Mouse (Mus musculus) cerebellum, adult 9-11 months (tissue): ENCODE results near the gene Olfr373.

Experiments
- DNase-seq: peaks from one replicate; pipeline ENCODE4 v3.0.0; 2022

The Olfr373 gene

GRCm38 (mm10) chr8:72134756-72135445 lies 51.9 kb downstream of the Olfr373 start, which contains the start of gene Tpm4:
TSS of gene Tpm4 (plus strand) at chr8:72134975.
- peak; percentile 70 for DNase-seq

GRCm38 (mm10) chr8:72135446-72136301 lies 52.7 kb downstream of the Olfr373 start:
- peak; percentile 50 for DNase-seq

GRCm38 (mm10) chr8:72136302-72136978 lies 53.5 kb downstream of the Olfr373 start:
- peak; percentile 18 for DNase-seq

- no peak for DNase-seq
Observed at GRCm38 (mm10) chr8:72137431-72137830, 54.5 kb downstream of the Olfr373 start.

- no peak for DNase-seq
Observed at GRCm38 (mm10) chr8:72138456-72138855, 55.5 kb downstream of the Olfr373 start.

GRCm38 (mm10) chr8:72143256-72143824 lies 60.4 kb downstream of the Olfr373 start:
- DNase-seq, result no peak

- DNase-seq, result no peak
Observed at GRCm38 (mm10) chr8:72144345-72144975, 61.5 kb downstream of the Olfr373 start.

GRCm38 (mm10) chr8:72145511-72145910 lies 62.5 kb downstream of the Olfr373 start:
- no peak for DNase-seq

- DNase-seq, result no peak
Observed at GRCm38 (mm10) chr8:72146056-72146455, 63.1 kb downstream of the Olfr373 start.

- DNase-seq, result no peak
Observed at GRCm38 (mm10) chr8:72146556-72146955, 63.6 kb downstream of the Olfr373 start.

GRCm38 (mm10) chr8:72147266-72147665 lies 64.3 kb downstream of the Olfr373 start:
- DNase-seq, result no peak

GRCm38 (mm10) chr8:72149056-72149455 lies 66.1 kb downstream of the Olfr373 start:
- DNase-seq, result no peak

GRCm38 (mm10) chr8:72151418-72152078 lies 68.6 kb downstream of the Olfr373 start:
- no peak for DNase-seq
